Mouse (Mus musculus) forebrain, embryonic 11.5 days (tissue): ENCODE measurements around the gene Smarca5. TPM values are rescaled to one million over a fixed set of nuclear protein-coding genes. Genes with fewer than 3 reads are reported as not detected.
"Not testable (repeated sequence)": the region's sequence is repeated elsewhere in the genome, so short reads cannot be mapped to it uniquely, and the experiment has no call there.

Source experiments
- ATAC-seq: fragments of 200-750 bp; cut with Nextera tagmentation; replicated peaks from 2 replicates; pipeline ENCODE4 v1.8.0; 2017; ENCODE audit warnings: moderate TSS enrichment; ENCODE audit not compliant: low FRiP score
- DNase-seq: peaks from one replicate; pipeline ENCODE4 v3.0.0-alpha.2; 2017; ENCODE audit warnings: low spot score
- H3K27ac ChIP-seq: fragments of 300-500 bp; sonication (generic); 2 replicates; pipeline ENCODE4 v1.5.1; 2014; ENCODE audit warnings: low read depth, low read length
- H3K27me3 ChIP-seq: fragments of 300-500 bp; sonication (generic); 2 replicates; pipeline ENCODE4 v1.6.1; 2014; ENCODE audit warnings: mild to moderate bottlenecking, low read length, mixed read lengths; ENCODE audit not compliant: control insufficient read depth, insufficient read depth
- H3K36me3 ChIP-seq: fragments of 300-500 bp; sonication (generic); 2 replicates; pipeline ENCODE4 v1.6.1; 2014; ENCODE audit warnings: mild to moderate bottlenecking, low read length, moderate library complexity, mixed read lengths; ENCODE audit not compliant: control insufficient read depth, insufficient read depth
- H3K4me1 ChIP-seq: fragments of 300-500 bp; sonication (generic); replicated peaks from 2 replicates; pipeline ENCODE4 v1.6.1; 2014; ENCODE audit warnings: low read length, mixed read lengths; ENCODE audit not compliant: control insufficient read depth, insufficient read depth
- H3K4me2 ChIP-seq: fragments of 300-500 bp; sonication (generic); 2 replicates; pipeline ENCODE4 v1.6.1; 2014; ENCODE audit warnings: low read depth, mild to moderate bottlenecking, low read length, moderate library complexity, mixed read lengths; ENCODE audit not compliant: severe bottlenecking
- H3K4me3 ChIP-seq: fragments of 300-500 bp; sonication (generic); 2 replicates; pipeline ENCODE4 v1.5.1; 2014; ENCODE audit warnings: low read depth, low read length
- H3K9ac ChIP-seq: fragments of 300-500 bp; sonication (generic); 2 replicates; pipeline ENCODE4 v1.6.1; 2014; ENCODE audit warnings: low read length
- H3K9me3 ChIP-seq: fragments of 300-500 bp; sonication (generic); 2 replicates; pipeline ENCODE4 v1.6.1; 2016; ENCODE audit warnings: low read length, mixed read lengths; ENCODE audit not compliant: control insufficient read depth
- WGBS: fragments of 180-500 bp; shearing (Covaris S2); extraction: QIAGEN DNeasy Blood & Tissue Kit; methylation state at CpG from one replicate; pipeline ENCODE4 v1.1.7; 2014; 5-methylcytosine and 5-hydroxymethylcytosine counted together
- polyA plus RNA-seq: library from polyadenylated mRNA; unstranded; fragments of >200 nt; fragmentation: Nextera tagmentation; extraction: Ambion mirVana; gene quantifications from 2 replicates; pipeline ENCODE4 v1.2.1, GENCODE M21; 2014

Smarca5 gene
- polyA plus RNA-seq = 169 and 176 TPM in 2 replicates

GRCm38 (mm10) chr8:80739155-80739924 is at the start of gene Smarca5:
TSS of gene Smarca5 (minus strand) at chr8:80739497.
- 2% methylated on average over 69 of the region's 91 CpGs for WGBS
- Histone ChIP-seq H3K4me2 (peak within 1 kb of the TSS; percentile 79), H3K27ac (peak within 1 kb of the TSS; percentile 99), H3K4me3 (peak within 1 kb of the TSS; percentile 85), H3K9ac (peak within 1 kb of the TSS; percentile 97)
- not testable (repeated sequence) for H3K4me1 ChIP-seq, H3K9me3 ChIP-seq, H3K27me3 ChIP-seq, H3K36me3 ChIP-seq
- DNase-seq (peak; percentile 92), ATAC-seq (peak; percentile 98)

GRCm38 (mm10) chr8:80784559-80784958 is 45.3 kb upstream of the Smarca5 start:
- no peak overlapping the region for H3K9ac ChIP-seq
- DNase-seq = no peak
- no peak overlapping the region for H3K4me2 ChIP-seq
- WGBS = 91% methylated on average over 9 of the region's 9 CpGs
- H3K9me3 ChIP-seq = no peaks in the 10 kb centered on the region
- no peak overlapping the region for H3K4me3 ChIP-seq
- ATAC-seq = no peak
- H3K4me1 ChIP-seq = no peaks in the 10 kb centered on the region
- H3K36me3 ChIP-seq = no peaks in the 10 kb centered on the region
- H3K27me3 ChIP-seq = no peaks in the 10 kb centered on the region
- no peak overlapping the region for H3K27ac ChIP-seq

- 87% methylated on average over 4 of the region's 4 CpGs for WGBS
- H3K36me3 ChIP-seq = no peaks in the 10 kb centered on the region
These were observed 44.0 kb upstream of the Smarca5 start for GRCm38 (mm10) chr8:80783271-80783670.

GRCm38 (mm10) chr8:80781338-80781737 is 42.0 kb upstream of the Smarca5 start:
- ATAC-seq (no peak), DNase-seq (no peak)
- no peaks in the 10 kb centered on the region for H3K36me3 ChIP-seq
- 83% methylated on average over 10 of the region's 10 CpGs for WGBS
- H3K4me2 ChIP-seq = no peak overlapping the region
- no peak overlapping the region for H3K4me3 ChIP-seq
- H3K9me3 ChIP-seq = no peaks in the 10 kb centered on the region
- H3K27ac ChIP-seq = no peak overlapping the region
- no peak overlapping the region for H3K9ac ChIP-seq
- no peaks in the 10 kb centered on the region for H3K4me1 ChIP-seq
- no peaks in the 10 kb centered on the region for H3K27me3 ChIP-seq

More at GRCm38 (mm10) chr8:80783271-80783670, 44.0 kb upstream of the Smarca5 start:
- Histone ChIP-seq H3K27ac (no peak overlapping the region), H3K27me3 (no peaks in the 10 kb centered on the region), H3K4me1 (no peaks in the 10 kb centered on the region), H3K9ac (no peak overlapping the region), H3K4me2 (no peak overlapping the region), H3K4me3 (no peak overlapping the region), H3K9me3 (no peaks in the 10 kb centered on the region)
- DNase-seq (no peak), ATAC-seq (no peak)

- Histone ChIP-seq H3K9me3 (no peaks in the 10 kb centered on the region), H3K9ac (no peak overlapping the region), H3K4me2 (no peak overlapping the region), H3K27me3 (no peaks in the 10 kb centered on the region), H3K4me1 (no peaks in the 10 kb centered on the region), H3K36me3 (no peaks in the 10 kb centered on the region), H3K27ac (no peak overlapping the region), H3K4me3 (no peak overlapping the region)
- DNase-seq = no peak
- no peak for ATAC-seq
- 90% methylated on average over 4 of the region's 4 CpGs for WGBS
These were observed 41.0 kb upstream of the Smarca5 start for GRCm38 (mm10) chr8:80780271-80780670.

GRCm38 (mm10) chr8:80776436-80776835 is 37.1 kb upstream of the Smarca5 start:
- H3K9me3 ChIP-seq = no peaks in the 10 kb centered on the region
- no peaks in the 10 kb centered on the region for H3K27me3 ChIP-seq
- DNase-seq = no peak
- WGBS = 72% methylated on average over 8 of the region's 8 CpGs
- no peak overlapping the region for H3K9ac ChIP-seq
- no peaks in the 10 kb centered on the region for H3K4me1 ChIP-seq
- no peak overlapping the region for H3K4me2 ChIP-seq
- no peak overlapping the region for H3K4me3 ChIP-seq
- no peak overlapping the region for H3K27ac ChIP-seq
- H3K36me3 ChIP-seq = no peaks in the 10 kb centered on the region
- no peak for ATAC-seq

GRCm38 (mm10) chr8:80772732-80773460 is 33.6 kb upstream of the Smarca5 start:
- ATAC-seq (no peak), DNase-seq (no peak)
- H3K27me3 ChIP-seq = no peaks in the 10 kb centered on the region
- H3K27ac ChIP-seq = no peak overlapping the region
- H3K4me1 ChIP-seq = no peaks in the 10 kb centered on the region
- no peak overlapping the region for H3K4me3 ChIP-seq
- no peaks in the 10 kb centered on the region for H3K9me3 ChIP-seq
- no peaks in the 10 kb centered on the region for H3K36me3 ChIP-seq
- H3K4me2 ChIP-seq = no peak overlapping the region
- WGBS = 95% methylated on average over 4 of the region's 4 CpGs
- H3K9ac ChIP-seq = no peak overlapping the region

GRCm38 (mm10) chr8:80768451-80768850 is 29.2 kb upstream of the Smarca5 start:
- ATAC-seq (no peak), DNase-seq (no peak)
- Histone ChIP-seq H3K4me2 (no peak overlapping the region), H3K27me3 (no peaks in the 10 kb centered on the region), H3K9ac (no peak overlapping the region), H3K4me3 (no peak overlapping the region), H3K4me1 (no peaks in the 10 kb centered on the region), H3K27ac (no peak overlapping the region), H3K36me3 (no peaks in the 10 kb centered on the region; the same call in 1 of the 2 replicates), H3K9me3 (no peaks in the 10 kb centered on the region)
- WGBS = 95% methylated on average over 6 of the region's 6 CpGs
